Mouse (Mus musculus) kidney, embryonic 16.5 days (tissue): Measurements from ENCODE around the gene Adamts16. TPM values are rescaled to one million over a fixed set of nuclear protein-coding genes. Genes with fewer than 3 reads are reported as not detected.

Experiments used
- polyA plus RNA-seq: library from polyadenylated mRNA; unstranded; fragments of >200 nt; fragmentation: Nextera tagmentation; extraction: Ambion mirVana; gene quantifications from 2 replicates; pipeline ENCODE4 v1.2.1, GENCODE M21; 2015

Adamts16 gene
- polyA plus RNA-seq, 1 experiment from 2014 or later, result 19.6 TPM

Other genes starting within 250 kb of the Adamts16 start
- gene Ice1, start 204.2 kb downstream of the Adamts16 start, polyA plus RNA-seq, result 19.8 and 19.9 TPM in 2 replicates